Mouse (Mus musculus): Measurements from ENCODE around the gene Abcc6.

GRCm38 (mm10) chr7:46033870-46034337 is 3.8 kb upstream of the Abcc6 start:
- TF ChIP-seq CTCF (IDR thresholded peaks at IDR 0.05; ENCODE audit: extremely low read depth, insufficient read length, insufficient replicate concordance, low read depth, low read length) = no peak
- TF ChIP-seq POLR2A (IDR thresholded peaks at IDR 0.05; ENCODE audit: low read depth, low read length) = no peak
